In genomic region chr7:139957958-139958357, GRCm38 (mm10) we compare ENCODE assay signal across 14 mouse cellular contexts. TPM values are rescaled to one million over a fixed set of nuclear protein-coding genes. Genes with fewer than 3 reads are reported as not detected.
DNase-seq lines count a peak whose midpoint lies in the region; ATAC-seq lines count a peak whose summit lies in the region.
"Had no signal": no experiment of that assay in that cellular context is flagged by ENCODE, and none has a peak within 500 bp of the region (broad histone marks: within the 10 kb centered on the region; RNA-seq: fewer than 3 reads in every experiment).

No protein-coding gene starts in this region.

- peaks cover 6% of the 10 kb centered on the region; the same call in 1 of the 2 replicates for H3K4me1 ChIP-seq in hindbrain, embryonic 13.5 days (replicated peaks)
- H3K4me1 ChIP-seq in hindbrain, embryonic 12.5 days = 0 out of 2 replicates have a peak, but pooled peaks cover 3% of the 10 kb centered on the region

- H3K9me3 ChIP-seq in hindbrain, embryonic 13.5 days = no peaks in the 10 kb centered on the region
- no peaks in the 10 kb centered on the region for H3K9me3 ChIP-seq in hindbrain, embryonic 12.5 days (replicated peaks)
- H3K9me3 ChIP-seq: lung, embryonic 15.5 days; midbrain, embryonic 10.5 days had no signal

- no peak overlapping the region for H3K27ac ChIP-seq in hindbrain, embryonic 13.5 days
- H3K27ac ChIP-seq in hindbrain, embryonic 12.5 days = no peak overlapping the region
- H3K27ac ChIP-seq: kidney, postnatal 0 days; lung, embryonic 15.5 days; midbrain, embryonic 10.5 days had no signal

- H3K27me3 ChIP-seq in hindbrain, embryonic 13.5 days = peaks cover 26% of the 10 kb centered on the region
- peaks cover 26% of the 10 kb centered on the region for H3K27me3 ChIP-seq in hindbrain, embryonic 12.5 days
- H3K27me3 ChIP-seq: lung, embryonic 15.5 days had no signal

- peak; percentile 57; the same call in 1 of the 2 replicates for ATAC-seq in hindbrain, embryonic 13.5 days (ENCODE audit: low FRiP score)
- ATAC-seq in hindbrain, embryonic 12.5 days (ENCODE audit: low FRiP score) = no peak

- H3K36me3 ChIP-seq in hindbrain, embryonic 13.5 days = no peaks in the 10 kb centered on the region
- no peaks in the 10 kb centered on the region for H3K36me3 ChIP-seq in hindbrain, embryonic 12.5 days
- H3K36me3 ChIP-seq: lung, embryonic 15.5 days; midbrain, embryonic 10.5 days had no signal

- DNase-seq in adrenal gland, adult 2 months = peak; percentile 72
- DNase-seq in adrenal gland, adult 8-10 months = no peak
- DNase-seq in ovary, adult 18-20 months (ENCODE audit: low spot score) = peak; percentile 90
- DNase-seq in ovary, postnatal 10 days (ENCODE audit: low spot score) = no peak
- no peak for DNase-seq in T-cell, adult 2 months (ENCODE audit: low spot score)
- no peak for DNase-seq in kidney, postnatal 36 days
- DNase-seq: cerebellum, postnatal 36 days; gastrocnemius, postnatal 14 days; thymus, adult 2 months had no signal

- 38% methylated on average over 11 of the region's 11 CpGs for WGBS in hindbrain, embryonic 13.5 days
- 34% methylated on average over 11 of the region's 11 CpGs for WGBS in hindbrain, embryonic 12.5 days

- H3K4me3 ChIP-seq in hindbrain, embryonic 13.5 days = no peak overlapping the region
- no peak overlapping the region for H3K4me3 ChIP-seq in hindbrain, embryonic 12.5 days
- H3K4me3 ChIP-seq: lung, embryonic 15.5 days; midbrain, embryonic 10.5 days had no signal

- H3K9ac ChIP-seq in hindbrain, embryonic 13.5 days = 0 out of 2 replicates have a peak overlapping the region, but pooled peaks have one; percentile 24
- no peak overlapping the region for H3K9ac ChIP-seq in hindbrain, embryonic 12.5 days
- H3K9ac ChIP-seq: lung, embryonic 15.5 days had no signal

- no peak overlapping the region for H3K4me2 ChIP-seq in hindbrain, embryonic 13.5 days
- H3K4me2 ChIP-seq in hindbrain, embryonic 12.5 days (replicated peaks) = no peak overlapping the region
- H3K4me2 ChIP-seq: lung, embryonic 15.5 days had no signal

RNA-seq across cellular contexts. Expression of gene Utf1, which starts 14.4 kb away (rescaled TPM):
- total RNA-seq in adrenal gland, adult 2 months (2021) = not detected
- 0.10 and 0.22 TPM in 2 replicates for polyA plus RNA-seq in adrenal gland, adult 2 months (2012; rRNA removed)
- not detected for total RNA-seq in adrenal gland, adult 8-10 months (2022)
- not detected in 2 replicates for polyA plus RNA-seq in hindbrain, embryonic 13.5 days (2015; fragmentation: Nextera tagmentation; extraction: Ambion mirVana)
- polyA plus RNA-seq in hindbrain, embryonic 12.5 days (2016; fragmentation: Nextera tagmentation; extraction: Ambion mirVana) = not detected in 2 replicates
- total RNA-seq: gastrocnemius, postnatal 14 days had no signal
- polyA plus RNA-seq: kidney, postnatal 0 days had no signal

RNA-seq across cellular contexts. Expression of gene 6430531B16Rik, which starts 20.6 kb away (rescaled TPM):
- total RNA-seq in adrenal gland, adult 2 months (2021) = not detected
- polyA plus RNA-seq in adrenal gland, adult 2 months (2012; rRNA removed) = 0.19 and 0.80 TPM in 2 replicates
- 1 to 10 TPM in 1 of 4 experiments, under 1 TPM in 2, not detected in 1; 0.31 to 1.1 (median 0.83) TPM for total RNA-seq in adrenal gland, adult 8-10 months (2022)
- 0.91 and 1.2 TPM in 2 replicates for polyA plus RNA-seq in hindbrain, embryonic 13.5 days (2015; fragmentation: Nextera tagmentation; extraction: Ambion mirVana)
- 0.77 and 1.2 TPM in 2 replicates for polyA plus RNA-seq in hindbrain, embryonic 12.5 days (2016; fragmentation: Nextera tagmentation; extraction: Ambion mirVana)
- total RNA-seq: gastrocnemius, postnatal 14 days had no signal

RNA-seq across cellular contexts. Expression of gene Adam8, which starts 34.4 kb away (rescaled TPM):
- 1 to 10 TPM; 1.9 to 3.3 TPM for total RNA-seq in adrenal gland, adult 2 months (2021)
- 3.4 and 3.5 TPM in 2 replicates for polyA plus RNA-seq in adrenal gland, adult 2 months (2012; rRNA removed)
- 1 to 10 TPM; 1.8 to 5.9 (median 4.4) TPM for total RNA-seq in adrenal gland, adult 8-10 months (2022)
- polyA plus RNA-seq in hindbrain, embryonic 13.5 days (2015; fragmentation: Nextera tagmentation; extraction: Ambion mirVana) = 3.9 and 5.3 TPM in 2 replicates
- polyA plus RNA-seq in hindbrain, embryonic 12.5 days (2016; fragmentation: Nextera tagmentation; extraction: Ambion mirVana) = 3.4 and 3.5 TPM in 2 replicates

Comparison
In these comparisons a context has a peak if more than half of its experiments do, and no peak if none do; other contexts are left out.
1. DNase-seq: peak in adrenal gland, adult 2 months (single experiment) and ovary, adult 18-20 months (single experiment); none in adrenal gland, adult 8-10 months (single experiment), ovary, postnatal 10 days (single experiment), T-cell, adult 2 months (single experiment) and kidney, postnatal 36 days (0 of 2).